Mouse (Mus musculus): ENCODE data around the gene Dlg2.

Gene Dlg2

GRCm38 (mm10) chr7:92125886-92126285, 1649.4 kb downstream of the Dlg2 start:
- H3K27me3 ChIP-seq (ENCODE audit: control insufficient read depth, insufficient read depth, low read length, poor library complexity, severe bottlenecking), result no peaks in the 10 kb centered on the region
- DNase-seq (ENCODE audit: low read depth, low spot score), result no peak
- H3K36me3 ChIP-seq (ENCODE audit: control insufficient read depth, insufficient read depth, low read length, poor library complexity, severe bottlenecking), result no peaks in the 10 kb centered on the region

GRCm38 (mm10) chr7:92134301-92134700, 1657.8 kb downstream of the Dlg2 start:
- no peak for DNase-seq (ENCODE audit: low read depth, low spot score)
- H3K27me3 ChIP-seq (ENCODE audit: control insufficient read depth, insufficient read depth, low read length, poor library complexity, severe bottlenecking), result no peaks in the 10 kb centered on the region

GRCm38 (mm10) chr7:92135624-92136023, 1659.2 kb downstream of the Dlg2 start:
- DNase-seq (ENCODE audit: low read depth, low spot score), result no peak
- H3K27me3 ChIP-seq (ENCODE audit: control insufficient read depth, insufficient read depth, low read length, poor library complexity, severe bottlenecking), result no peaks in the 10 kb centered on the region

More at GRCm38 (mm10) chr7:92134301-92134700, 1657.8 kb downstream of the Dlg2 start:
- H3K36me3 ChIP-seq (ENCODE audit: control insufficient read depth, insufficient read depth, low read length, poor library complexity, severe bottlenecking), result no peaks in the 10 kb centered on the region

GRCm38 (mm10) chr7:92140051-92140817, 1663.8 kb downstream of the Dlg2 start:
- Histone ChIP-seq H3K36me3 (ENCODE audit: control insufficient read depth, insufficient read depth, low read length, poor library complexity, severe bottlenecking) (no peaks in the 10 kb centered on the region), H3K27me3 (ENCODE audit: control insufficient read depth, insufficient read depth, low read length, poor library complexity, severe bottlenecking) (no peaks in the 10 kb centered on the region)
- no peak for DNase-seq (ENCODE audit: low read depth, low spot score)

More at GRCm38 (mm10) chr7:92135624-92136023, 1659.2 kb downstream of the Dlg2 start:
- no peaks in the 10 kb centered on the region for H3K36me3 ChIP-seq (ENCODE audit: control insufficient read depth, insufficient read depth, low read length, poor library complexity, severe bottlenecking)

DNA sequence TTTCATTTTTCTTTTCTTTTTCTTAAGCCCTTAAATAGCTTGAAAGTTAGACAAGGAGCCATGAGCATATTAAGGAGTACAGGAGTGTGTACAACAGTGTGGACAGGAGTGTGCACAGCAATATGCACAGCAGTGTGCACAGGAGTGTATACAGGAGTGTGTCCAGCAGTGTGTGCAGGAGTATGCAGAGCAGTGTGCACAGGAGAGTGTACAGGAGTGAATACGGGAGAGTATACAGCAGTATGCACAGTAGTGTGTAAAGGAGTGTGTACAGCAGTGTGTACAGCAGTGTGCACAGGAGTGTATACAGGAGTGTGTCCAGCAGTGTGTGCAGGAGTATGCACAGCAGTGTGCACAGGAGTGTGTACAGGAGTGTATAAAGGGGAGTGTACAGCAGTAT, 1671.0 kb downstream of the Dlg2 start:
- H3K36me3 ChIP-seq (ENCODE audit: control insufficient read depth, insufficient read depth, low read length, poor library complexity, severe bottlenecking), result no peaks in the 10 kb centered on the region
- DNase-seq (ENCODE audit: low read depth, low spot score), result no peak
- H3K27me3 ChIP-seq (ENCODE audit: control insufficient read depth, insufficient read depth, low read length, poor library complexity, severe bottlenecking), result no peaks in the 10 kb centered on the region

- no peaks in the 10 kb centered on the region for H3K27me3 ChIP-seq (ENCODE audit: control insufficient read depth, insufficient read depth, low read length, poor library complexity, severe bottlenecking)
- no peaks in the 10 kb centered on the region for H3K36me3 ChIP-seq (ENCODE audit: control insufficient read depth, insufficient read depth, low read length, poor library complexity, severe bottlenecking)
- no peak for DNase-seq (ENCODE audit: low read depth, low spot score)
These were observed 1674.3 kb downstream of the Dlg2 start for GRCm38 (mm10) chr7:92150768-92151167.

- Histone ChIP-seq H3K36me3 (ENCODE audit: control insufficient read depth, insufficient read depth, low read length, poor library complexity, severe bottlenecking) (no peaks in the 10 kb centered on the region), H3K27me3 (ENCODE audit: control insufficient read depth, insufficient read depth, low read length, poor library complexity, severe bottlenecking) (no peaks in the 10 kb centered on the region)
- no peak for DNase-seq (ENCODE audit: low read depth, low spot score)
These were observed 1678.1 kb downstream of the Dlg2 start for GRCm38 (mm10) chr7:92154603-92155002.

DNA sequence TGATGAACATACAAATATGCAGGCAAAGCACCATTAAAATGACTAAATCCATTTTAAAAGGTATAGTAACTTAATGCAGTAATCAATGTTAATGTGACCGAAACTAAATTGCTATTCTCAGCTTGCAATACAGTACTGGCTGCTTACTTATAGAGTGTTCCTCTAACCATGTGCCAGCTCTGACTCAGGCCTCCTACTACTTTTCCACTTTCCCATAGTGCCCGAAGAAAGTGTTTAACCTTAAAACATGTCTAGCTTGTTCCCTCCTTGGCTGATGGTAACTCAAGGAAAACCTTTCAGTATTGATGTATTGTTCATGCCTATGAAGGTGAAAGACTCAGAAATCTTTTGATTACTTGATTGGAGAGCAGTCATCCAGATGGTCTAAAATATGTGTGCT, 1686.7 kb downstream of the Dlg2 start:
- DNase-seq (ENCODE audit: low read depth, low spot score), result no peak
- Histone ChIP-seq H3K36me3 (ENCODE audit: control insufficient read depth, insufficient read depth, low read length, poor library complexity, severe bottlenecking) (no peaks in the 10 kb centered on the region), H3K27me3 (ENCODE audit: control insufficient read depth, insufficient read depth, low read length, poor library complexity, severe bottlenecking) (no peaks in the 10 kb centered on the region)

DNA sequence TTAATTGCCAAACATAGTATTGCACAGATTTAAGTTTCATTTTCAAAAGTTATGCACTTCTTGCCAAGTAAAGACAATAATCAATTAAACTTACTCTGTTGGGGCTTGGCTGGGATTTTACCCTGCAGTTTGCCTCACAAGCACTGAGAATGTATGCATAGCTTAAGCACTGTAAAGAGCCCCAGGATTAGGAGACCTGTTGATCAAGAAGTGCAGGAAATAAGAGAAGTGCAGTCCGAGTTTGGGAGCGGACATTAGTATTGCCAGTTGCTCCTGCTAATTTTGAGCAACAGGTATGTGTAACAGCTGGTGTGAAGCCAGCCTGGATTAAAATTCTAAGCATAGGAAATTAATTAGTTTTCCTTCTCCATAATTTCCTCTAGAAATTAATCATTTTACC, 1687.8 kb downstream of the Dlg2 start:
- Histone ChIP-seq H3K36me3 (ENCODE audit: control insufficient read depth, insufficient read depth, low read length, poor library complexity, severe bottlenecking) (no peaks in the 10 kb centered on the region), H3K27me3 (ENCODE audit: control insufficient read depth, insufficient read depth, low read length, poor library complexity, severe bottlenecking) (no peaks in the 10 kb centered on the region)
- DNase-seq (ENCODE audit: low read depth, low spot score), result no peak

DNA sequence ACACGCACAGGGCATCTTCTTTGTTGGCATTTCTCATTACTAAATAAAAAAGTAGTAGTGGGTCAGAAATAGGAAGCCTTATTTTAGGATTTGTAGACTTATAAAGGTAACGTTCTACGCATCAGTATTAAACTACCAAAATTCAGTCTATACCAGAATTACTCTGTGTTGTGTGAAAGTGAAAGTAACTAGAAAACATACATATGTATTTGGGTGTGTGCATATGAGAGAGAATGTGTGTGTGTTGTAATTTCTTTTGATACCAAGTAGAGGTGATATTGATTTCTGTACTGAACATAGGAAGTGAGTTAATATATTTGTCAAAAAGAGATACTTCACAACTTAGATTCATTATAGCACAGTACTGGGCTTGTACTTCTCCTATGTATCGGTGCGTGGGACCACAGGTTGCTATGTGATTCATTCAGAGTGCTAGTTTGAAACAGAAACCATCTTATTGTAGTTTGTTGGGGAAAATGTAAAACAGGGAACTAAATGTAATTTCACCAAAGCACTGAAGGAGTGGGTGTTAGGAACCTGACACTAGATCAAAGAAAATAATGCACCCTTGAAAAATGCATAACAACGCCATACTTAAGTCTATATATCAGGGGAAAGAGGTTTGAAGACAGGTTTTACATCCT, 1688.5 kb downstream of the Dlg2 start:
- no peaks in the 10 kb centered on the region for H3K27me3 ChIP-seq (ENCODE audit: control insufficient read depth, insufficient read depth, low read length, poor library complexity, severe bottlenecking)
- no peak for DNase-seq (ENCODE audit: low read depth, low spot score)
- H3K36me3 ChIP-seq (ENCODE audit: control insufficient read depth, insufficient read depth, low read length, poor library complexity, severe bottlenecking), result no peaks in the 10 kb centered on the region

GRCm38 (mm10) chr7:92180029-92180428, 1703.6 kb downstream of the Dlg2 start:
- no peaks in the 10 kb centered on the region for H3K27me3 ChIP-seq (ENCODE audit: control insufficient read depth, insufficient read depth, low read length, poor library complexity, severe bottlenecking)
- no peaks in the 10 kb centered on the region for H3K36me3 ChIP-seq (ENCODE audit: control insufficient read depth, insufficient read depth, low read length, poor library complexity, severe bottlenecking)
- DNase-seq (ENCODE audit: low read depth, low spot score), result no peak

- Histone ChIP-seq H3K36me3 (ENCODE audit: control insufficient read depth, insufficient read depth, low read length, poor library complexity, severe bottlenecking) (no peaks in the 10 kb centered on the region), H3K27me3 (ENCODE audit: control insufficient read depth, insufficient read depth, low read length, poor library complexity, severe bottlenecking) (no peaks in the 10 kb centered on the region)
- DNase-seq (ENCODE audit: low read depth, low spot score), result no peak
These were observed 1704.4 kb downstream of the Dlg2 start for GRCm38 (mm10) chr7:92180591-92181587.

- Histone ChIP-seq H3K27me3 (ENCODE audit: control insufficient read depth, insufficient read depth, low read length, poor library complexity, severe bottlenecking) (no peaks in the 10 kb centered on the region), H3K36me3 (ENCODE audit: control insufficient read depth, insufficient read depth, low read length, poor library complexity, severe bottlenecking) (no peaks in the 10 kb centered on the region)
- no peak for DNase-seq (ENCODE audit: low read depth, low spot score)
These were observed 1705.6 kb downstream of the Dlg2 start for GRCm38 (mm10) chr7:92181959-92182612.

GRCm38 (mm10) chr7:92184371-92185059, 1708.0 kb downstream of the Dlg2 start:
- no peaks in the 10 kb centered on the region for H3K27me3 ChIP-seq (ENCODE audit: control insufficient read depth, insufficient read depth, low read length, poor library complexity, severe bottlenecking)
- no peaks in the 10 kb centered on the region for H3K36me3 ChIP-seq (ENCODE audit: control insufficient read depth, insufficient read depth, low read length, poor library complexity, severe bottlenecking)
- no peak for DNase-seq (ENCODE audit: low read depth, low spot score)
